Mouse (Mus musculus) E14TG2a.4 (cell line): ENCODE measurements around the gene Abcb1b.

Experiments
- H3K27me3 ChIP-seq: 2 replicates; pipeline ENCODE4 v1.6.1; 2014; ENCODE audit warnings: low read length, control low read depth; ENCODE audit not compliant: insufficient read depth
- H3K36me3 ChIP-seq: 2 replicates; pipeline ENCODE4 v1.6.1; 2014; ENCODE audit warnings: low read length, control low read depth; ENCODE audit not compliant: insufficient read depth
- H3K4me1 ChIP-seq: replicated peaks from 2 replicates; pipeline ENCODE4 v1.6.1; 2014; ENCODE audit warnings: low read depth, low read length, control low read depth
- H3K4me3 ChIP-seq: replicated peaks from 2 replicates; pipeline ENCODE4 v1.5.1; 2014; ENCODE audit warnings: mild to moderate bottlenecking, low read length
- H3K9me3 ChIP-seq: 2 replicates; pipeline ENCODE4 v1.6.1; 2014; ENCODE audit warnings: low read length, control low read depth
- CTCF ChIP-seq: conservative IDR thresholded peaks from 2 replicates; pipeline ENCODE4 v1.5.1; 2014; ENCODE audit warnings: low read length
- NANOG ChIP-seq: IDR thresholded peaks from 2 replicates; pipeline ENCODE4 v1.6.1; 2014; ENCODE audit warnings: borderline replicate concordance, low read length, mixed read lengths
- POU5F1 ChIP-seq: IDR thresholded peaks from 2 replicates; pipeline ENCODE4 v1.6.1; 2014; ENCODE audit warnings: low read length, borderline replicate concordance

Gene Abcb1b

GRCm38 (mm10) chr5:8877086-8877485, 79.1 kb downstream of the Abcb1b start:
- TF ChIP-seq NANOG (no peak), POU5F1 (no peak), CTCF (no peak)
- Histone ChIP-seq H3K9me3 (peaks cover 2% of the 10 kb centered on the region; the same call in 1 of the 2 replicates), H3K4me3 (no peak overlapping the region), H3K27me3 (no peaks in the 10 kb centered on the region), H3K36me3 (no peaks in the 10 kb centered on the region), H3K4me1 (no peaks in the 10 kb centered on the region)

- Histone ChIP-seq H3K4me1 (no peaks in the 10 kb centered on the region), H3K27me3 (no peaks in the 10 kb centered on the region), H3K36me3 (no peaks in the 10 kb centered on the region), H3K9me3 (no peaks in the 10 kb centered on the region), H3K4me3 (no peak overlapping the region)
- TF ChIP-seq NANOG = no peak
- no peak for TF ChIP-seq POU5F1
- no peak for TF ChIP-seq CTCF
Measured at GRCm38 (mm10) chr5:8877800-8878199, 79.9 kb downstream of the Abcb1b start.

GRCm38 (mm10) chr5:8885837-8886236, 87.9 kb downstream of the Abcb1b start:
- Histone ChIP-seq H3K36me3 (no peaks in the 10 kb centered on the region), H3K4me3 (no peak overlapping the region), H3K27me3 (0 out of 2 replicates have a peak, but pooled peaks cover under 1% of the 10 kb centered on the region), H3K9me3 (0 out of 2 replicates have a peak, but pooled peaks cover under 1% of the 10 kb centered on the region), H3K4me1 (no peaks in the 10 kb centered on the region)
- TF ChIP-seq CTCF (no peak), NANOG (no peak), POU5F1 (no peak)

- peaks cover 9% of the 10 kb centered on the region for H3K4me1 ChIP-seq
- H3K9me3 ChIP-seq = 0 out of 2 replicates have a peak, but pooled peaks cover 3% of the 10 kb centered on the region
- TF ChIP-seq POU5F1 (no peak), NANOG (no peak), CTCF (no peak)
- peaks cover 44% of the 10 kb centered on the region for H3K27me3 ChIP-seq
- H3K4me3 ChIP-seq = peak within 1 kb of the TSS; percentile 80
- no peaks in the 10 kb centered on the region for H3K36me3 ChIP-seq
Measured at GRCm38 (mm10) chr5:8893300-8894103, 95.6 kb downstream of the Abcb1b start, which contains the start of gene Abcb4. Abcb4 (plus strand) TSS chr5:8893717.

- Histone ChIP-seq H3K27me3 (peaks cover 44% of the 10 kb centered on the region), H3K4me1 (peaks cover 11% of the 10 kb centered on the region), H3K9me3 (0 out of 2 replicates have a peak, but pooled peaks cover 3% of the 10 kb centered on the region), H3K36me3 (no peaks in the 10 kb centered on the region), H3K4me3 (peak overlapping the region; percentile 80)
- TF ChIP-seq NANOG (no peak), CTCF (no peak), POU5F1 (no peak)
Measured at GRCm38 (mm10) chr5:8894104-8894425, 96.1 kb downstream of the Abcb1b start.

- TF ChIP-seq POU5F1 (no peak), NANOG (no peak), CTCF (no peak)
- 0 out of 2 replicates have a peak, but pooled peaks cover 3% of the 10 kb centered on the region for H3K9me3 ChIP-seq
- H3K36me3 ChIP-seq = no peaks in the 10 kb centered on the region
- no peak overlapping the region for H3K4me3 ChIP-seq
- peaks cover 11% of the 10 kb centered on the region for H3K4me1 ChIP-seq
- peaks cover 44% of the 10 kb centered on the region for H3K27me3 ChIP-seq
Measured at GRCm38 (mm10) chr5:8894641-8895490, 96.9 kb downstream of the Abcb1b start.

GRCm38 (mm10) chr5:8896198-8896597, 98.3 kb downstream of the Abcb1b start:
- TF ChIP-seq NANOG = no peak
- Histone ChIP-seq H3K4me3 (no peak overlapping the region), H3K36me3 (no peaks in the 10 kb centered on the region), H3K27me3 (peaks cover 41% of the 10 kb centered on the region), H3K4me1 (peaks cover 11% of the 10 kb centered on the region), H3K9me3 (no peaks in the 10 kb centered on the region)

GRCm38 (mm10) chr5:8898246-8898645, 100.3 kb downstream of the Abcb1b start:
- no peaks in the 10 kb centered on the region for H3K36me3 ChIP-seq
- no peak for TF ChIP-seq CTCF
- no peak overlapping the region for H3K4me3 ChIP-seq

GRCm38 (mm10) chr5:8901001-8901400, 103.1 kb downstream of the Abcb1b start:
- Histone ChIP-seq H3K36me3 (no peaks in the 10 kb centered on the region), H3K9me3 (no peaks in the 10 kb centered on the region), H3K27me3 (no peaks in the 10 kb centered on the region), H3K4me3 (no peak overlapping the region), H3K4me1 (peaks cover 6% of the 10 kb centered on the region; the same call in 1 of the 2 replicates)
- TF ChIP-seq POU5F1 = no peak
- TF ChIP-seq NANOG = no peak
- TF ChIP-seq CTCF = no peak

More at GRCm38 (mm10) chr5:8898246-8898645, 100.3 kb downstream of the Abcb1b start:
- Histone ChIP-seq H3K9me3 (no peaks in the 10 kb centered on the region), H3K4me1 (peaks cover 7% of the 10 kb centered on the region), H3K27me3 (peaks cover 23% of the 10 kb centered on the region)
